9 mouse cellular contexts compared by ENCODE assay signal in genomic region chr13:98351527-98351926, GRCm38 (mm10). TPM values are rescaled to one million over a fixed set of nuclear protein-coding genes. Genes with fewer than 3 reads are reported as not detected.
DNase-seq lines count a peak whose midpoint lies in the region; ATAC-seq and TF ChIP-seq lines count a peak whose summit lies in the region.
"Had no signal": no experiment of that assay in that cellular context is flagged by ENCODE, and none has a peak within 500 bp of the region (broad histone marks: within the 10 kb centered on the region; RNA-seq: fewer than 3 reads in every experiment).

No protein-coding gene starts in this region.

- intact Hi-C loops in gastrocnemius, postnatal 14 days (cut with DNase I; ENCODE audit: low total_unique reads) = loop anchor here (10.0 kb wide), 2 partner anchors 153 to 233 kb away; no protein-coding TSS in a partner anchor

- H3K4me2 ChIP-seq in embryonic facial prominence, embryonic 11.5 days (ENCODE audit: low read depth, low read length) = no peak overlapping the region
- no peak overlapping the region for H3K4me2 ChIP-seq in midbrain, postnatal 0 days (ENCODE audit: low read depth, low read length, poor library complexity, severe bottlenecking)

- peak; percentile 33 for DNase-seq in gastrocnemius, postnatal 14 days
- DNase-seq in gastrocnemius, postnatal 25 days = no peak
- peak in 1 of 2 experiments; percentile 8 for DNase-seq in spleen, adult 2 months (ENCODE audit: low read depth in 1 of 2, low spot score in 2 of 2)
- DNase-seq in spleen, adult 12 weeks (ENCODE audit: low spot score) = no peak
- peak; percentile 62 for DNase-seq in embryonic facial prominence, embryonic 11.5 days (ENCODE audit: low spot score)
- no peak for DNase-seq in midbrain, postnatal 0 days (ENCODE audit: low spot score)
- no peak for DNase-seq in frontal cortex, postnatal 36 days (ENCODE audit: low spot score in 2 of 2)
- no peak for DNase-seq in heart, adult 9 months (ENCODE audit: low spot score in 2 of 2)

- no peak overlapping the region for H3K4me3 ChIP-seq in spleen, adult 2 months (ENCODE audit: extremely low read depth, insufficient read depth, insufficient read length)
- H3K4me3 ChIP-seq in embryonic facial prominence, embryonic 11.5 days (ENCODE audit: low read depth, low read length) = no peak overlapping the region
- no peak overlapping the region for H3K4me3 ChIP-seq in midbrain, postnatal 0 days (ENCODE audit: low read depth, low read length)

- no peak overlapping the region for H3K27ac ChIP-seq in spleen, adult 2 months (ENCODE audit: insufficient read depth, low read length)
- H3K27ac ChIP-seq in embryonic facial prominence, embryonic 11.5 days (replicated peaks; ENCODE audit: low read depth, low read length) = no peak overlapping the region
- no peak overlapping the region for H3K27ac ChIP-seq in midbrain, postnatal 0 days (ENCODE audit: low read depth, low read length)

- peaks cover 8% of the 10 kb centered on the region; the same call in 1 of the 2 replicates for H3K4me1 ChIP-seq in spleen, adult 2 months (ENCODE audit: control insufficient read depth, insufficient read depth, insufficient read length)
- 0 out of 2 replicates have a peak, but pooled peaks cover 3% of the 10 kb centered on the region for H3K4me1 ChIP-seq in embryonic facial prominence, embryonic 11.5 days (ENCODE audit: control insufficient read depth, insufficient read depth, low read length)
- 0 out of 2 replicates have a peak, but pooled peaks cover 3% of the 10 kb centered on the region for H3K4me1 ChIP-seq in midbrain, postnatal 0 days (ENCODE audit: insufficient read depth, low read length)

- H3K36me3 ChIP-seq in spleen, adult 2 months (ENCODE audit: control insufficient read depth, insufficient read depth, low read length) = no peaks in the 10 kb centered on the region
- H3K36me3 ChIP-seq in embryonic facial prominence, embryonic 11.5 days (replicated peaks; ENCODE audit: control insufficient read depth, insufficient read depth, low read depth, low read length) = no peaks in the 10 kb centered on the region
- H3K36me3 ChIP-seq in midbrain, postnatal 0 days (ENCODE audit: insufficient read depth, low read length) = no peaks in the 10 kb centered on the region

- no peak for TF ChIP-seq POLR2A in spleen, adult 2 months (IDR thresholded peaks at IDR 0.05; ENCODE audit: low read depth, low read length)

- no peaks in the 10 kb centered on the region for H3K9me3 ChIP-seq in embryonic facial prominence, embryonic 11.5 days (replicated peaks; ENCODE audit: control insufficient read depth, low read length)
- no peaks in the 10 kb centered on the region for H3K9me3 ChIP-seq in midbrain, postnatal 0 days (ENCODE audit: low read length)

- no peak for ATAC-seq in embryonic facial prominence, embryonic 11.5 days (replicated peaks; ENCODE audit: insufficient number of reproducible peaks, low FRiP score, low TSS enrichment, low read depth)
- ATAC-seq in midbrain, postnatal 0 days (ENCODE audit: low FRiP score) = no peak

- WGBS in spleen, adult 2 months = 13% methylated on average over 8 of the region's 8 CpGs
- 5% methylated on average over 8 of the region's 8 CpGs for WGBS in embryonic facial prominence, embryonic 11.5 days
- WGBS in midbrain, postnatal 0 days = 8% methylated on average over 8 of the region's 8 CpGs

- no peak overlapping the region for H3K9ac ChIP-seq in embryonic facial prominence, embryonic 11.5 days (replicated peaks; ENCODE audit: low read length)
- H3K9ac ChIP-seq in midbrain, postnatal 0 days (replicated peaks; ENCODE audit: low read length, poor library complexity, severe bottlenecking) = no peak overlapping the region

- peaks cover 31% of the 10 kb centered on the region for H3K27me3 ChIP-seq in spleen, adult 2 months (ENCODE audit: control insufficient read depth, insufficient read depth, low read length)
- H3K27me3 ChIP-seq in embryonic facial prominence, embryonic 11.5 days (ENCODE audit: control insufficient read depth, insufficient read depth, low read length) = peaks cover 37% of the 10 kb centered on the region
- H3K27me3 ChIP-seq in midbrain, postnatal 0 days (ENCODE audit: insufficient read depth, low read length) = peaks cover 57% of the 10 kb centered on the region

- peak; percentile 7; the same call in 1 of the 2 replicates for TF ChIP-seq CTCF in spleen, adult 2 months (IDR thresholded peaks at IDR 0.05; ENCODE audit: extremely low read depth, insufficient read depth, insufficient read length, insufficient replicate concordance)
- TF ChIP-seq CTCF in midbrain, postnatal 0 days (IDR thresholded peaks at IDR 0.05) = peak; percentile 55

RNA-seq across cellular contexts. Expression of gene Foxd1, which starts 2.5 kb away (rescaled TPM):
- under 1 TPM; 0.09 to 0.18 TPM for total RNA-seq in gastrocnemius, postnatal 14 days (2021)
- under 1 TPM in 1 of 2 experiments, not detected in 1; 0.08 TPM for total RNA-seq in gastrocnemius, postnatal 25 days (2021)
- polyA plus RNA-seq in spleen, adult 2 months (2012; rRNA removed) = not detected in 2 replicates
- 7.7 and 8.2 TPM in 2 replicates for polyA plus RNA-seq in embryonic facial prominence, embryonic 11.5 days (2014; fragmentation: Nextera tagmentation; extraction: Ambion mirVana)
- 2.4 and 2.5 TPM in 2 replicates for total RNA-seq in midbrain, postnatal 0 days (2014; rRNA removed)
- polyA plus RNA-seq in midbrain, postnatal 0 days (2015; fragmentation: Nextera tagmentation; extraction: Ambion mirVana) = 0.59 and 0.74 TPM in 2 replicates
- polyA plus RNA-seq: heart, embryonic 16.5 days had no signal

RNA-seq across cellular contexts. Expression of gene Btf3, which starts 34.7 kb away (rescaled TPM):
- 100 to 1,000 TPM; 243 to 260 TPM for total RNA-seq in gastrocnemius, postnatal 14 days (2021)
- total RNA-seq in gastrocnemius, postnatal 25 days (2021) = 100 to 1,000 TPM; 194 to 210 TPM
- 83.0 and 90.3 TPM in 2 replicates for polyA plus RNA-seq in spleen, adult 2 months (2012; rRNA removed)
- polyA plus RNA-seq in embryonic facial prominence, embryonic 11.5 days (2014; fragmentation: Nextera tagmentation; extraction: Ambion mirVana) = 952 and 1,036 TPM in 2 replicates
- total RNA-seq in midbrain, postnatal 0 days (2014; rRNA removed) = 269 and 303 TPM in 2 replicates
- 441 and 472 TPM in 2 replicates for polyA plus RNA-seq in midbrain, postnatal 0 days (2015; fragmentation: Nextera tagmentation; extraction: Ambion mirVana)

Comparison
In these comparisons a context has a peak if more than half of its experiments do, and no peak if none do; other contexts are left out.
1. DNase-seq: peak in gastrocnemius, postnatal 14 days (single experiment) and embryonic facial prominence, embryonic 11.5 days (single experiment); none in gastrocnemius, postnatal 25 days (single experiment), spleen, adult 12 weeks (single experiment), midbrain, postnatal 0 days (single experiment), frontal cortex, postnatal 36 days (0 of 2) and heart, adult 9 months (0 of 2).